Mouse (Mus musculus) forebrain, embryonic 13.5 days (tissue): ENCODE measurements around the gene Dnah1. TPM values are rescaled to one million over a fixed set of nuclear protein-coding genes. Genes with fewer than 3 reads are reported as not detected.

Experiments used
- ATAC-seq: fragments of 200-750 bp; cut with Nextera tagmentation; 2 replicates; pipeline ENCODE4 v1.8.0; 2017
- H3K27ac ChIP-seq: fragments of 300-500 bp; sonication (generic); 2 replicates; pipeline ENCODE4 v1.5.1; 2015; ENCODE audit warnings: inconsistent platforms, mild to moderate bottlenecking, moderate library complexity
- H3K27me3 ChIP-seq: fragments of 300-500 bp; sonication (generic); 2 replicates; pipeline ENCODE4 v1.6.1; 2015; ENCODE audit warnings: mild to moderate bottlenecking, inconsistent platforms
- H3K36me3 ChIP-seq: fragments of 300-500 bp; sonication (generic); 2 replicates; pipeline ENCODE4 v1.6.1; 2015; ENCODE audit warnings: mild to moderate bottlenecking, inconsistent platforms; ENCODE audit not compliant: poor library complexity, severe bottlenecking
- H3K4me1 ChIP-seq: fragments of 300-500 bp; sonication (generic); 2 replicates; pipeline ENCODE4 v1.6.1; 2015; ENCODE audit warnings: inconsistent platforms
- H3K4me2 ChIP-seq: fragments of 300-500 bp; sonication (generic); 2 replicates; pipeline ENCODE4 v1.6.1; 2015; ENCODE audit warnings: inconsistent platforms, mild to moderate bottlenecking, moderate library complexity
- H3K4me3 ChIP-seq: fragments of 300-500 bp; sonication (generic); 2 replicates; pipeline ENCODE4 v1.5.1; 2015; ENCODE audit warnings: mild to moderate bottlenecking, inconsistent platforms
- H3K9ac ChIP-seq: fragments of 300-500 bp; sonication (generic); 2 replicates; pipeline ENCODE4 v1.6.1; 2015; ENCODE audit warnings: mild to moderate bottlenecking, inconsistent platforms
- H3K9me3 ChIP-seq: fragments of 300-500 bp; sonication (generic); replicated peaks from 2 replicates; pipeline ENCODE4 v1.6.1; 2016; ENCODE audit warnings: inconsistent platforms
- WGBS: fragments of 180-500 bp; shearing (Covaris S2); methylation state at CpG from one replicate; pipeline ENCODE4 v1.1.7; 2015; 5-methylcytosine and 5-hydroxymethylcytosine counted together
- polyA plus RNA-seq: library from polyadenylated mRNA; unstranded; fragments of >200 nt; fragmentation: Nextera tagmentation; extraction: Ambion mirVana; gene quantifications from 2 replicates; pipeline ENCODE4 v1.2.1, GENCODE M21; 2015

Dnah1 gene
- polyA plus RNA-seq, result 3.8 and 5.1 TPM in 2 replicates

DNA sequence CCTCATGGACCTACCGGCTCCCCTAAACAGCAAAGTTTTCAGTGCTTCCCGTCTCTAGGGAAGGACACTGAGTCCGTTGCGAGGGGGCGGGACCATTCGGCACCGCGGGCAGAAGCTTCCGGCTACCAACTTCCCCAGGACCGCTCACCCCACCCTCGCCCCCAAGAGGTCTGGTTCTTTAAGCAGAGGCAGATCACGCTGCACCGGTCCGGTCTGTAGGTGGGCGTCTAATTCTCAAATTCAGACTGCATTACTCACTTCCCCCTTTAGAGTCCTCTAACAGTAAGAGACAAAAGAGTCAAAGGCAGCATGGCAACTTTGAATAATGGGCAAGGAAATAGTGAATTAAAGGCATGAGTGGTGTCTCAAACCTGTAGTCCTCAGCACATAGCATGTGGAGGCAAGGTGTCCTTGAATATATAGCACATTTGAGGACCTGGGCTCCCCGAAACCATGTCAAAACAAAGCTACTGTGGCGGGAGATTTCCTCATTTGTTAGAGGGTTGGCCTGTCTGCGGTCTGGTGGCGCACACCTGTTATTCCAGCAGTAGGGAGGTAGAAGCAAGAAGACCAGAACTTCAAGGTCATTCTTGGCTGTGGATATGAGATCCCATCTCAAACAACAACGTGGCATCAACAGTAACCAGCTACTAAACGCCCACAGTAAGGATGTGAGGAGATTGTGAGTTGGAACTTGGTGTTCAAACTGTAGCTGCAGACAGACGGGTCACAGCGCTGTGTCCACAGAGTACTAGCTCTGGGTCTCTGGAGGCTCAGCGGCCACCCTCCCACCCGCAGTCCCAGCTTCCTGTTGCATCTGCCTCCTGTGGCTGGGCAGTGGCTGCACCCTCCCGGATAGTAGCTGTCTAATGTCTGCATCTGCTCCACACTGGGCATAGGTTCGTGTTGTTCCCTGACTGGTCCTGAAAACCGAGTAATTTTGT is at the start of gene Dnah1:
Gene Dnah1, minus strand, starts transcription at position 48 of the 944 bp plus-strand sequence.
- peak within 1 kb of the TSS; percentile 30 for H3K4me3 ChIP-seq
- H3K36me3 ChIP-seq, result no peaks in the 10 kb centered on the region
- peak within 1 kb of the TSS; percentile 39; the same call in 1 of the 2 replicates for H3K9ac ChIP-seq
- no peaks in the 10 kb centered on the region for H3K9me3 ChIP-seq
- H3K4me1 ChIP-seq, result 0 out of 2 replicates have a peak, but pooled peaks cover 5% of the 10 kb centered on the region
- H3K27ac ChIP-seq, result no peak within 1 kb of the TSS
- H3K27me3 ChIP-seq, result no peaks in the 10 kb centered on the region
- ATAC-seq, result no peak
- H3K4me2 ChIP-seq, result peak within 1 kb of the TSS; percentile 59
- 33% methylated on average over 28 of the region's 28 CpGs for WGBS

GRCm38 (mm10) chr14:31369377-31369776 is 45.7 kb upstream of the Dnah1 start:
- no peaks in the 10 kb centered on the region for H3K9me3 ChIP-seq
- no peak overlapping the region for H3K27ac ChIP-seq
- H3K4me3 ChIP-seq, result no peak overlapping the region
- WGBS, result 92% methylated on average over 3 of the region's 3 CpGs
- H3K27me3 ChIP-seq, result no peaks in the 10 kb centered on the region
- H3K9ac ChIP-seq, result no peak overlapping the region
- no peak overlapping the region for H3K4me2 ChIP-seq
- H3K4me1 ChIP-seq, result no peaks in the 10 kb centered on the region
- peaks cover 74% of the 10 kb centered on the region for H3K36me3 ChIP-seq
- no peak for ATAC-seq

GRCm38 (mm10) chr14:31367951-31368350 is 44.3 kb upstream of the Dnah1 start:
- H3K9ac ChIP-seq, result no peak overlapping the region
- no peak overlapping the region for H3K4me3 ChIP-seq
- H3K36me3 ChIP-seq, result peaks cover 73% of the 10 kb centered on the region
- H3K4me1 ChIP-seq, result no peaks in the 10 kb centered on the region
- no peak overlapping the region for H3K27ac ChIP-seq
- 95% methylated on average over 7 of the region's 7 CpGs for WGBS
- no peaks in the 10 kb centered on the region for H3K9me3 ChIP-seq
- no peak overlapping the region for H3K4me2 ChIP-seq
- no peaks in the 10 kb centered on the region for H3K27me3 ChIP-seq
- no peak for ATAC-seq

DNA sequence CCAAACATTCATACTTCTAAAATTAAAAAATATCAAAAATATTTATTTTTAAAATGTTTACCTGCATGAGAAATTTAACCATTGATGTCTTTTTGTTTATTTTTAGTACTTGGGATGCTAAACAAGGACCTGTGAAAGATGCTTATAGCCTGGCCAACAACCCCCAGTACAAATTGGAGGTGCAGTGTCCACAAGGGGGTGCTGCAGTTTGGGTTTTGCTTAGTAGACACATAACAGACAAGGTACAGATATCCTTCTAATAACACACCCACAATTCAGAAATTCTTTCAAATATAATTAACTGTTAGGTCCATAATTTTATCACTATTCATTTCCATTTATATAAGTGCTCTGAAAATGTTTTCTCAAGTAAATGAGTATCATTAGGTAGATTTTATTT is 41.7 kb upstream of the Dnah1 start:
- H3K9ac ChIP-seq, result no peak overlapping the region
- H3K4me1 ChIP-seq, result no peaks in the 10 kb centered on the region
- ATAC-seq, result no peak
- no peak overlapping the region for H3K4me3 ChIP-seq
- H3K27ac ChIP-seq, result no peak overlapping the region
- H3K4me2 ChIP-seq, result no peak overlapping the region
- H3K36me3 ChIP-seq, result peaks cover 76% of the 10 kb centered on the region
- no peaks in the 10 kb centered on the region for H3K9me3 ChIP-seq
- no peaks in the 10 kb centered on the region for H3K27me3 ChIP-seq

GRCm38 (mm10) chr14:31364589-31364988 is 40.9 kb upstream of the Dnah1 start:
- no peaks in the 10 kb centered on the region for H3K4me1 ChIP-seq
- H3K27me3 ChIP-seq, result no peaks in the 10 kb centered on the region
- no peak overlapping the region for H3K27ac ChIP-seq
- H3K9me3 ChIP-seq, result no peaks in the 10 kb centered on the region
- H3K4me2 ChIP-seq, result no peak overlapping the region
- WGBS, result 93% methylated on average over 4 of the region's 4 CpGs
- H3K36me3 ChIP-seq, result peaks cover 74% of the 10 kb centered on the region
- no peak overlapping the region for H3K9ac ChIP-seq
- ATAC-seq, result no peak
- no peak overlapping the region for H3K4me3 ChIP-seq

GRCm38 (mm10) chr14:31362236-31362635 is 38.5 kb upstream of the Dnah1 start:
- no peaks in the 10 kb centered on the region for H3K27me3 ChIP-seq
- no peak overlapping the region for H3K4me3 ChIP-seq
- WGBS, result 94% methylated on average over 2 of the region's 2 CpGs
- H3K9me3 ChIP-seq, result no peaks in the 10 kb centered on the region
- no peak overlapping the region for H3K9ac ChIP-seq
- no peak for ATAC-seq
- peaks cover 70% of the 10 kb centered on the region for H3K36me3 ChIP-seq
- H3K4me1 ChIP-seq, result no peaks in the 10 kb centered on the region
- H3K27ac ChIP-seq, result no peak overlapping the region
- H3K4me2 ChIP-seq, result no peak overlapping the region

- H3K9me3 ChIP-seq, result no peaks in the 10 kb centered on the region
- no peak overlapping the region for H3K27ac ChIP-seq
- H3K27me3 ChIP-seq, result no peaks in the 10 kb centered on the region
- peaks cover 49% of the 10 kb centered on the region for H3K36me3 ChIP-seq
- 95% methylated on average over 1 of the region's 1 CpGs for WGBS
- no peak overlapping the region for H3K4me3 ChIP-seq
- H3K9ac ChIP-seq, result no peak overlapping the region
- no peak for ATAC-seq
- no peak overlapping the region for H3K4me2 ChIP-seq
- no peaks in the 10 kb centered on the region for H3K4me1 ChIP-seq
These were observed 21.7 kb upstream of the Dnah1 start for GRCm38 (mm10) chr14:31345367-31345766.

GRCm38 (mm10) chr14:31343241-31343640 is 19.5 kb upstream of the Dnah1 start:
- no peak for ATAC-seq
- no peak overlapping the region for H3K9ac ChIP-seq
- no peaks in the 10 kb centered on the region for H3K27me3 ChIP-seq
- no peaks in the 10 kb centered on the region for H3K9me3 ChIP-seq
- peaks cover 7% of the 10 kb centered on the region; the same call in 1 of the 2 replicates for H3K4me1 ChIP-seq
- peaks cover 47% of the 10 kb centered on the region for H3K36me3 ChIP-seq
- WGBS, result 83% methylated on average over 8 of the region's 8 CpGs
- H3K4me3 ChIP-seq, result no peak overlapping the region
- no peak overlapping the region for H3K4me2 ChIP-seq
- H3K27ac ChIP-seq, result no peak overlapping the region

GRCm38 (mm10) chr14:31337947-31338346 is 14.3 kb upstream of the Dnah1 start:
- Histone ChIP-seq H3K4me3 (peak overlapping the region; percentile 81), H3K9me3 (no peaks in the 10 kb centered on the region), H3K36me3 (peaks cover 18% of the 10 kb centered on the region), H3K27me3 (no peaks in the 10 kb centered on the region), H3K4me1 (peaks cover 18% of the 10 kb centered on the region), H3K27ac (no peak overlapping the region), H3K9ac (peak overlapping the region; percentile 94; the same call in 1 of the 2 replicates), H3K4me2 (peak overlapping the region; percentile 71)
- ATAC-seq, result no peak

- Histone ChIP-seq H3K9ac (peak overlapping the region; percentile 94), H3K9me3 (no peaks in the 10 kb centered on the region), H3K36me3 (peaks cover 16% of the 10 kb centered on the region), H3K4me1 (peaks cover 18% of the 10 kb centered on the region), H3K27ac (no peak overlapping the region; the same call in 1 of the 2 replicates), H3K27me3 (no peaks in the 10 kb centered on the region), H3K4me2 (peak overlapping the region; percentile 71), H3K4me3 (peak overlapping the region; percentile 81)
- no peak for ATAC-seq
- WGBS, result 46% methylated on average over 7 of the region's 7 CpGs
These were observed 13.7 kb upstream of the Dnah1 start for GRCm38 (mm10) chr14:31337406-31337805.

GRCm38 (mm10) chr14:31336369-31337155 is 12.9 kb upstream of the Dnah1 start, which contains the start of gene Capn7:
Capn7 (plus strand) TSS chr14:31336638.
- H3K27me3 ChIP-seq, result no peaks in the 10 kb centered on the region
- peak within 1 kb of the TSS; percentile 81 for H3K4me3 ChIP-seq
- peaks cover 10% of the 10 kb centered on the region for H3K36me3 ChIP-seq
- ATAC-seq, result peak; percentile 97
- H3K4me1 ChIP-seq, result peaks cover 18% of the 10 kb centered on the region
- no peaks in the 10 kb centered on the region for H3K9me3 ChIP-seq
- under 1% methylated on average over 78 of the region's 78 CpGs for WGBS
- H3K9ac ChIP-seq, result peak within 1 kb of the TSS; percentile 94
- peak within 1 kb of the TSS; percentile 91 for H3K27ac ChIP-seq
- peak within 1 kb of the TSS; percentile 71 for H3K4me2 ChIP-seq

GRCm38 (mm10) chr14:31335765-31336164 is 12.1 kb upstream of the Dnah1 start:
- H3K9ac ChIP-seq, result peak overlapping the region; percentile 94
- 46% methylated on average over 3 of the region's 3 CpGs for WGBS
- H3K27ac ChIP-seq, result peak overlapping the region; percentile 91; the same call in 1 of the 2 replicates
- peak overlapping the region; percentile 71 for H3K4me2 ChIP-seq
- ATAC-seq, result peak; percentile 60
- peaks cover 5% of the 10 kb centered on the region for H3K36me3 ChIP-seq
- H3K4me1 ChIP-seq, result peaks cover 18% of the 10 kb centered on the region
- H3K9me3 ChIP-seq, result no peaks in the 10 kb centered on the region
- H3K27me3 ChIP-seq, result peaks cover 6% of the 10 kb centered on the region; the same call in 1 of the 2 replicates
- peak overlapping the region; percentile 81 for H3K4me3 ChIP-seq
